Mouse (Mus musculus) fibroblast of lung, adult 2 months (primary cell): ENCODE data around the gene Grhl3.

Source experiments
- DNase-seq: peaks from one replicate; pipeline ENCODE4 v3.0.0-alpha.2; 2011; ENCODE audit warnings: low read depth

The Grhl3 gene

DNA sequence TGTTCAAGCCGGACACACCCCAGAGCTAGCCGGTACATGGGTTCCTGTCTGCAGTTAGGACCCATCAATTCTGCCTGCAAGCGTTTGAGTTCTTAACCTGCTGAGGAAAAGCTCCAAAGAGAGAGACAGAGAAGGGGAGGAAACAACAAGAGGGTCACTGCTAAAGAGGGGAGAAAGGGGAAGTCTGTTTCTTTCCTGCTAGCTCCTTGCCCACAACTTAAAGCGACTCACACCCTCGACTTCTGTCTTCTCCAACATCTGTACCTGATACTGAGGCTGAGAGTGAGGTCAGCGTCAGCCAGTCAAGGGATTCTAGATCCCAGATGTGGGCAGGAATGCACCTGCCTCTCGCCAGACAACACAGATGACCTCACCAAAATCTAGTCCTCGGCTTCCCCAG lies 1.2 kb downstream of the Grhl3 start:
- DNase-seq, result no peak

GRCm38 (mm10) chr4:135571037-135571550 lies 2.3 kb downstream of the Grhl3 start:
- DNase-seq, result no peak

GRCm38 (mm10) chr4:135570152-135571036 lies 3.0 kb downstream of the Grhl3 start:
- no peak for DNase-seq

DNA sequence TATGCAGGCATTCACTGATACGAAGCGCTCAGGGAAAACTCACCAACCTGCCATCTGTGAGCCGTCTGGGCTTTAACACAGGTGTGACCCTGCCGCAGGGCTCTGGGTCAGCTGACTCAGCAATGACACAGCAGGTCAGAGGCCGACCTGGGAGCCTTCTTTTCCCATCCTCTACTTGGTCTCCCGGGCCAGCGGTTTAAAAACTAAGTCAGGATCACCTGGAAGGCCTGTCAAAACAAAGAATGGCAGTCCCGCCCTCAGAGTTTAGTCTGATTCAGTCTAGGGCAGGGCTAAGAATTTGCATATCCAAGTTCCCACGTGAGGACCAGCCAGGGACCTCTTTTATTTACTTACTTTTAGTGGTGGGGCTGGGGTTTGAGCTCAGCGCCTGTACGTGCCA lies 4.2 kb downstream of the Grhl3 start:
- no peak for DNase-seq

GRCm38 (mm10) chr4:135567484-135567883 lies 5.9 kb downstream of the Grhl3 start:
- no peak for DNase-seq

GRCm38 (mm10) chr4:135567042-135567441 lies 6.4 kb downstream of the Grhl3 start:
- DNase-seq, result no peak

DNA sequence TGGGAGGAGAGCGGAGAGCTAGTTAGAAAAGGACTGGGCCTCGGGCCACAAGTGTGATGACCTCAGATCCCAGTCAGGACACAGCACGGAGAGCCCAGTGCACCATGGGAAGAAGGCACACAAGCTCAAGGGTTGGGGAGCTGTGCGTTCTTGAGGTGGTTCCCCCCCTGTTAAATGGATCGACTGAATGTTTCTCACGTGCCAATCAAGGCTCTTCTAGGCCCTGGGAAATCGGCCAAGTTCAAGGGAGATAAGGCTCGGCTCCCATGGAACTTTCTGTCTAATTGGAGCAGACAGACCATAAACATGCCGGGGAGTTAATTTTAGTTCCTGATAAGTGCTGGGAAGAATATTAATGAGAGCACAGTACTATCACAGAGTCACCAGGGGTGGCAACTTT lies 8.0 kb downstream of the Grhl3 start:
- DNase-seq, result no peak

DNA sequence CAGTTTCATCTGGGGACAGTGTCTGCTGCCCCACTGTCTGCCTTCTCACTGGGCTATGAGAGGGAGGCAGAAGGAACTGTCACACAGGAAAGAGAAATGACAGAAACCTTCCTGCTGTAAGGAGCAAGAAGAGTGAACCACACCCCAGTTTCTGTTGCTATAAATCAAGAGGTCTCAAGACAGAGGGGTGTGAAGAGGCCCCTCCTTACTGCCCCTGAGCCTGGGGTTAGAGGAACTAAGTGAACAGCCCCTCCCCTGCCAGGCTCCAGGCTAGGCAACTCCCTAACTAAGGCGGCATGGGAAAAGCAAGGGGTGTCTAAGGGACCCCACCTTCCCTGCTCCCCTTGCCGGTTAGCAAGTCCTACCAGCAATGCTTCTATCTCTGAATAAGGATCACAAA lies 9.6 kb downstream of the Grhl3 start:
- DNase-seq, result no peak

GRCm38 (mm10) chr4:135549323-135549722 lies 24.1 kb downstream of the Grhl3 start:
- no peak for DNase-seq

- DNase-seq, result no peak
Observed at GRCm38 (mm10) chr4:135548521-135549077, 24.8 kb downstream of the Grhl3 start.

GRCm38 (mm10) chr4:135548108-135548507 lies 25.3 kb downstream of the Grhl3 start:
- no peak for DNase-seq

DNA sequence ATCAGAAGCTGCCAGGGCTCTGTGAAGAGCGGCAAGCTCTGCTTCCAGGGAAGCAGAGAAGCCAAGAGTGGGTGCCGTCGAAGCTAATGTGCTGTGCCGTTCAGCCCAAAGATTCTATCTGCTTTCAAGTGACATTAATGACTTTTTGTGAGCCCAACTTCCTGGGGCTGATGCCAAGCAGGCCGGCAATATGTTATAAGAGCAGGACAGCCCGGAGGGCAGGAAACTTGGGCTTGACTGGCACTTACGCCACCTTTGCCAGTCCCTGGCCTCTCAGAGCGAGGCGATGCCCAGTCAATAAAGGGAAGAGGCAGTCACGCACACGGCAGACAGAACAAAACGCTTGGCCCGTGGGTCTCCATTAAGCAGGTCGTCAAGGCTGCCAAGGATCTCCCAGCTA lies 25.9 kb downstream of the Grhl3 start:
- no peak for DNase-seq

- DNase-seq, result no peak
Observed at GRCm38 (mm10) chr4:135546793-135547192, 26.6 kb downstream of the Grhl3 start.

DNA sequence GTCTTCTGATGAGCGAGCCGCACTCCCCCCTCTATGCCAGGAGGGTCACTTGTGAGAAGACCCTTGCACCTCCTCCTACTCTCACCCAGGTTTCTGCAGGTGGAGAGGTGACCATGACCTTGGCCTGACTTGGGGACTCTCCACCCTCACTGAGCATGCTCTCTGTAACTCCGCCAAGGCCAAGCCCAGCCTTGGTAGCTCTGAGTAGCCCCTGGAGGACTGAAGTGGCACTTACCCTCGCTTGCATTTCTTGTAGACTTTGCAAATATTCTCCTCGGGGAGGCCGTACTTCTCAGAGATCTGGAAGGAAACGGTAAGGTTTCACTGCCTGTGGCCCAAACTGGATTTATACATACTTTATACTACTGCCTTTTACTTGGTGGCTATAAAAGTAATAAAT lies 27.4 kb downstream of the Grhl3 start:
- DNase-seq, result no peak

GRCm38 (mm10) chr4:135545080-135545511 lies 28.3 kb downstream of the Grhl3 start:
- no peak for DNase-seq

DNA sequence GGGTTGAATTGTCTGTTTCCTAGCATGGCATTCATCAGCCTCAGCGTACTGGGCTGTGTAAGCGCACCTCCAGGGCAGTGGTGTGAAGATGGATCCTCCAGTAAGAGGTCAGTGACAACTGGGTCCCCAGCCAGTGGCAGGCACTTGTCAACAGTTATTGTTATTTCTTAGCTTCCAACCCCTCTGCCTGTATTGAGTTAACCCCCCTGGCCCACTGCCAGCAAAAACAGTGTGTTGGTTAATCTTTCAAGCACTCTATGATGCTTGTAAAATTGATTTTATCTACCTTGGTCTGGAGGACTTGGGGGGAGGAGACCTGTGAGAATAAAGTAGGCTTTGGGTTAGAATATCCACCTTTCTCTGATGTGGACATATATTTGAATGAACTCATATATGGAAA lies 29.1 kb downstream of the Grhl3 start:
- no peak for DNase-seq

GRCm38 (mm10) chr4:135540057-135540456 lies 33.4 kb downstream of the Grhl3 start:
- DNase-seq, result no peak

DNA sequence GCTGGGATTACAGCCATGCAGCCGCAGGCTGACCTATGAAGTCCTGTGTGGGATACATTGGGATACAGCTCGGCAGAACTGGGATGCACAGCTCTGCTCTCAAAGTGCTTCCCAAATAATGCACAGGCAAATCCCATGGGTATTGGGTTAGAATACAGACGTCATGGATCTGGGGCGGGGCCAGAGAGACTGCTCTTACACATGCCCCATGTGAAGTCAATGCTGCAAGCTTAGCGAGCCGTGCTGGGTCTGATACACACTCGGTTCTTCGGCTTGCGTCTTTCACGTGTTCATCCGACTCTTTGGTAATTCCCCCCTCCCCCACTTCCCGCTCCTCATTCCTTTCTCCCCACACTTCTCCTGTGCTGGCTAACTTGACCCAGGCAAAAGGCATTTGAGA lies 34.4 kb downstream of the Grhl3 start:
- DNase-seq, result no peak

- no peak for DNase-seq
Observed at GRCm38 (mm10) chr4:135535021-135535420, 38.4 kb downstream of the Grhl3 start.

- DNase-seq, result no peak
Observed at GRCm38 (mm10) chr4:135533001-135533400, 40.4 kb downstream of the Grhl3 start.

DNA sequence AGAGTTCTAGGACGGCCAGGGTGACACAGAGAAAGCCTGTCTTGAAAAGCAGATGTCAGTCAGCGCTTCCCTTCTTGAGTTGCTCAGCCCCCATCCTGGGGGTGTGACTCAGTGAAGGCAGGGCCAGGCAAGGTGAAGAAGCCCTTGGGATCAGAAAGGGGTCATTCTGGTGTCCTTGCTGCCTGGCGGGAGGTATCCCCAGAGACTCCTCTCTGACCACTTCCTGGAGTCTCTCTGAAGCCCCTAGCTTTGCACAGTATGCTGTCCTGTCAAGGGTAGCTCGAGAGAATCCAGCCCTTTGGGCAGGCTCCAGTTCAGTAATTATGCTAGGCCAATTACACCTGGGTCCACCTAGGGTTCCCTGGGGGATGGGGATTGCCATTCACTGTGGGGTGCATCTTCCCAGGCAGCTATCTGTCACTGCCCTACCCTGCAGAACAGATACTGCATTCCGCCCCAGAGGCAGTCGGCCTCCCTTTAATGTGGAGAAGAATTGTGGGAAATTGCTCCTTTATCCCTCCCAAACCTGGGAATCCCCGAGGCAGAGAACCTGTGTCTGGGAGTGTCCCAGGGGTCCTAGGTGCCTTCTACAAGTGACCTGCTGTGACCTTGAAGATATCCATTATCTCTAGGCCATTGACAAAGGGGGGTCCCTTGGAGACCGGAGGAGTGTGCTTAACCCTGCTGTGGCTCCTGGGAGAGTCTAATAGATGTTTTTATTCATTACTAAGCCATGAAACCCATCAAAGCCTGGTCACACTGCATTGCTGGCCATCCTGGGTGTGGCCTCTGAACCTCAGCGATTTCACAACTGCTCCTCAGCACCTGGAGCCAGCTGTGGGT lies 41.4 kb downstream of the Grhl3 start:
- DNase-seq, result no peak

DNA sequence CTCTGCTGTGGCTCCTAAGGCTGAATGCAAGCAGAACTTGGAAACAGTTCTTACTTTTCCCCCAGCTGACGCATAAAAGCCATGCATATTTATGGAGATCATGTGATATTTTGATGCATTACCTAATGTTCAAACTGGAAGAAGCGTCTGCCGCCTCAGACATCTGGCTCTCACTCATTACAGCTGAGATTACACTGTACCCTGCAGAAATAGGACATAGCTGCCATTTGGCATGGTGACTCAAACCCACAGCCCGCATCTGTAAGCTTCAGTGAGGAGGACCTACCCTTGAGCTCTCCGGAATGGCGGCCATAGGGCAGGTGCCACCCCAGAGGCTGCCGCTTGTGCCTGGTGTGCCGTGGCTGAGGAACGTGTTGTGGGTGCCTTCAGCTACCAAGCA lies 42.2 kb downstream of the Grhl3 start:
- no peak for DNase-seq

GRCm38 (mm10) chr4:135530270-135530669 lies 43.2 kb downstream of the Grhl3 start:
- no peak for DNase-seq
